Mouse (Mus musculus) myocyte (in vitro differentiated cells): Measurements from ENCODE around the gene Tm9sf4.
A peak's percentile ranks its signal among the peaks of the same experiment; 100 is the strongest.

ENCODE experiments used
- E2F4 ChIP-seq: IDR thresholded peaks from one replicate; pipeline ENCODE4 v1.6.1; 2011; ENCODE audit warnings: mild to moderate bottlenecking, control low read depth, moderate library complexity; ENCODE audit not compliant: insufficient read depth
- MAX ChIP-seq: IDR thresholded peaks from one replicate; pipeline ENCODE4 v1.6.1; 2011; ENCODE audit warnings: low read depth, mild to moderate bottlenecking, control low read depth
- MYOG ChIP-seq, 3 experiments: IDR thresholded peaks; one replicate each; pipeline ENCODE4 v1.6.1; 2011; ENCODE audit warnings: control low read depth in 2 of 3, low read depth in 2 of 3, mild to moderate bottlenecking in 2 of 3; ENCODE audit not compliant: insufficient read length in 2 of 3, control insufficient read depth in 1 of 3, insufficient read depth in 1 of 3
- POLR2A ChIP-seq: IDR thresholded peaks from one replicate; pipeline ENCODE4 v1.6.1; 2011; ENCODE audit warnings: low read depth, mild to moderate bottlenecking, control low read depth, moderate library complexity; ENCODE audit not compliant: insufficient read length
- POLR2AphosphoS2 ChIP-seq: IDR thresholded peaks from one replicate; pipeline ENCODE4 v1.6.1; 2011; ENCODE audit warnings: low read depth, control low read depth; ENCODE audit not compliant: insufficient read length
- SRF ChIP-seq: IDR thresholded peaks from one replicate; pipeline ENCODE4 v1.6.1; 2011; ENCODE audit warnings: low read depth; ENCODE audit not compliant: control insufficient read depth, insufficient read length
- TCF12 ChIP-seq: IDR thresholded peaks from one replicate; pipeline ENCODE4 v1.6.1; 2011; ENCODE audit warnings: mild to moderate bottlenecking, control low read depth; ENCODE audit not compliant: poor library complexity, insufficient read depth, severe bottlenecking
- USF1 ChIP-seq: IDR thresholded peaks from one replicate; pipeline ENCODE4 v1.6.1; 2011; ENCODE audit warnings: low read depth, mild to moderate bottlenecking, control low read depth, moderate library complexity

GRCm38 (mm10) chr2:153224946-153225594, 64.0 kb downstream of the Tm9sf4 start, which contains the start of gene Tspyl3:
- TF ChIP-seq POLR2A (no peak), MAX (no peak), USF1 (no peak), MYOG (IDR thresholded peaks at IDR 0.05; ENCODE audit: control insufficient read depth in 1 of 3, insufficient read depth in 1 of 3, insufficient read length in 2 of 3, low read depth in 2 of 3) (no peak), E2F4 (no peak), POLR2AphosphoS2 (peak; percentile 31), SRF (no peak), TCF12 (no peak)
